Mouse (Mus musculus): ENCODE measurements around the gene Gm42878.
"Not testable (repeated sequence)": the region's sequence is repeated elsewhere in the genome, so short reads cannot be mapped to it uniquely, and the experiment has no call there.

Gm42878 gene

GRCm38 (mm10) chr5:121564468-121564895 is 19.2 kb upstream of the Gm42878 start:
- DNase-seq (ENCODE audit: low spot score) = peak; percentile 90

DNA sequence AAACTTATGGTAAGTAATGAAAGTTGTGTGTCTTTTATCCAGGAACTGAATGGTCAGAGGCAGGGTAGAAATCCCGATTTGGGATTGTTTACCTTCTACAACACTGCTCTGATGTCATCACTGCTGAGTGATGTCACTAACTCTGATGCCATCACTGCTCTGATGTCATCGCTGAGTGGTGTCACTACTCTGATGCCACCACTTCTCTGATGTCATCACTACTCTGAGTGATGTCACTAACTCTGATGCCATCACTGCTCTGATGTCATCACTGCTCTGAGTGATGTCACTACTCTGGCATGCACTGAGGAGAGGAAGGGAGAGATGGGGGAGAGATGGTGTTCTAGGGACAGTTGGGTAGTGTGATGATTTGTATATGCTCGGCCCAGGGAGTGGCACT is 17.2 kb upstream of the Gm42878 start:
- no peak for DNase-seq (ENCODE audit: low spot score)

DNA sequence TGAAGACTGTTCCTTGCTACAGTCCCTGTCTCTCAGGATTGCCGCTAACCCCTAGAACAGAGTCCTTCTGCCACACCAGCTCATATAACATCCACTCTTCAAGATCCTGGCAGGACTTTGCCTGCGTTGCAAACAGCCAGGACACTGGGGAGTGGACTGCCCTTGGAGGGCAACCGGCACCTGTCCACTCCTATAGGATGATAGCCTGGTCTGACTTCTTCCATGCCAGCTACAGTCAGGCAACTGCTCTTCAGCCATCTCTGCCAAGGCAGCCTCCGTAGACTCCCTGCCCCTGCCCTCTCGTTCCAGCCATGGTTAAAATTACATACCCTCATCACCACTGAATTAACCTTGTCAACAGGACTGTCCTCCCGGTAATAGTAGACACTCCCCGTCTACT is 3.9 kb upstream of the Gm42878 start:
- DNase-seq (ENCODE audit: low spot score) = no peak

- DNase-seq (ENCODE audit: low spot score) = no peak
Measured at GRCm38 (mm10) chr5:121547084-121547483, 1.8 kb upstream of the Gm42878 start.

DNA sequence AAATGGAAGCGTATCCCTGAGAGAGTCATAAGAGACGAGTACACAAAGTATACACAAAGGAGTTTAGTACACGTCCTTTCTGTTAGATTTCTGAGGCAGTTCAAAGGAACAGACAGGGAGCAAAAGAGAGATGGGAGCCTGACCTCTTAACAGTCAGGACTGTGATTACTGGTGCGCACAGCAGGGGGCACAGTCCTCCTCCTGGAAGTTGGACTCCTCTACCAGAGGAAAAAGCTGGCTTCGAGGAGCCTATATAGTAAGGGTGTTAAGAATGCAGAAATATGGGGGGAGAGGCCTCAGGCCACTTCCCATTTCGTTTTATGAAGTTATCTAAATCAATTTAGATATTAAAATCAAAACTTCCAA is 1.2 kb upstream of the Gm42878 start:
- peak; percentile 73 for DNase-seq (ENCODE audit: low spot score)

- peak; percentile 97 for DNase-seq (ENCODE audit: low spot score)
Measured at GRCm38 (mm10) chr5:121545793-121546529, 679 bp upstream of the Gm42878 start, which contains the start of gene Mapkapk5. TSS of gene Mapkapk5 (minus strand) at chr5:121545905.

GRCm38 (mm10) chr5:121543370-121543769 is 1.9 kb downstream of the Gm42878 start:
- no peak for DNase-seq (ENCODE audit: low spot score)

DNA sequence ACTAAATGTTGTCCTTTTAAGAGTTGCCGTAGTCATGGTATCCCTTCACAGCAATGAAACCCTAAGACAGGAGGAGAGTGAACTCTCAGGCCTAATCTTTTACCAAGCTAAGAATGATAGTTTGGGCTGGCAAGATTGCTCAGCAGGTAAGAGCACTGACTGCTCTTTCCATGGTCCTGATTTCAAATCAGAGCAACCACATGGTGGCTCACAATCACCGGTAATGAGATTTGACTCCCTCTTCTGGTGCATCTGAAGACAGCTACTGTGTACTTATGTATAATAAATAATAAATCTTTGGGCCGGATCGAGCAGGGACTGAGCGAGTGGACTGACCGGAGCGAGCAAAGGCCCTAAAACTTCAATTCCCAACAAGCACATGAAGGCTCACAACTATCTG is 4.0 kb downstream of the Gm42878 start:
- DNase-seq (ENCODE audit: low spot score) = no peak

DNA sequence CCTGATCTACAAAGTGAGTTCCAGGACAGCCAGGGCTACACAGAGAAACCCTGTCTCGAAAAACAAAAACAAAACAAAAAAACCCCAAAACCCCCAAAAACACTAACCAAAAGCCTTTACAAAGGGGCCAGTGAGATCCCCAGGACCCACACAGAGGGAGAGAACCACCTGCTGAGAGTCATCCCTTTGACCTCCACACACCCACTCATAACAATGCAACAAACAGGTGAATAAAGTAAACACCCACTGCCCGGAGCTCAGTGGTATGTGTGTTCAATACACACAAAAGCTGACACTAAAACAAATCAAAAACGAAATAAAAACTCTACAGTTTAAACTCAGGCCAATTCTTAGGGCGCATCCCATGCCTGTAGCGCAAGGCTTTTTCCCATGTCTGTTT is 5.2 kb downstream of the Gm42878 start:
- DNase-seq (ENCODE audit: low spot score) = no peak

- DNase-seq (ENCODE audit: low spot score) = no peak
Measured at GRCm38 (mm10) chr5:121537588-121537987, 7.7 kb downstream of the Gm42878 start.

DNA sequence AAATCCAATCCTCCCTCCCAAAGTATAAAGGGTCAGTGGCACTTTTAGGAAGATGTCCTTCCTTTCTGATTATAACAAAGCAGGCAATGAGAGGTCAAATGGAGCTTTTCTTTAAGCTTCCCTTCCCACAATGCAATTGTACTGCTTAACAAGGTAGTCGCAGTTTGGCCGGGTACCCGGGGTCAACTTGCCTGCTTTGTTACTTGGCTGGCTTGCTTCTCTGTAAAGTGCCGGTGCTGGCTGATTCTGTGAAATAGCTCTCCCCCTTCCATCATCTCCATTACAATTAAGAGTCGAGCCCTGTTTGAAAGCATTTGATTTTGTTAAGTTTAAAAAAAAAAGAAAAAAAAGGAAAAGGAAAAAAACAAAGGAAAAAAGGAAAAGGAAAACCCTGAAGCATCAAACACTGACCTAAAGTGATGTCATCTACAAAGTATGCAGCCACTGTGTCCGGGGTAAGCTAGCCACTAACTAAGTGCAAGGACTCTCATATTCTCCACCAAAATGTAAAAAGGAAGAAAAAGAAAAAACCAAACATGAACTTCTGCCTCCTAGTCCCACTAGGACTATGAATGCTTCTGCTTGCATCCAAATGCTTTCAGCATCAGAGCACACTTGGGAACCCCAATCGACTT is 8.2 kb downstream of the Gm42878 start:
- DNase-seq (ENCODE audit: low spot score) = no peak

GRCm38 (mm10) chr5:121535116-121535515 is 10.2 kb downstream of the Gm42878 start:
- no peak for DNase-seq (ENCODE audit: low spot score)

DNA sequence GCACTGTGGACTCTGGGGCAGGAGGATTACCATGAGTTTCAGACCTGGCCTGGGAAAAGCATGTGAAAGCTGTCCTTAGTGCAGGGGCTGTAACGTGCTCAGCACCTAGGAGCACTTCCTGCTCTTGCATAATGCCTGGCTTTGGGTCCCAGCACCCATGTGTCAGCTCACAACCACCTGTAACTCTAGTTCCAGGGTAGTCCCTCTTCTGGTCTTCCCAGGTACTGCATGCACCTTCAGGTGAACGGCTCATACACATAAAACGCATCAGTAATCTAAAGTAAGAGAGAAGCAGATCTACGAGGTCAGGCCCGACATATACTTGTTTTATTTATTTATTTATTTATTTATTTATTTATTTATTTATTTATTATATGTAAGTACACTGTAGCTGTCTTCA is 10.8 kb downstream of the Gm42878 start:
- DNase-seq (ENCODE audit: low spot score) = no peak

- peak; percentile 27 for DNase-seq (ENCODE audit: low spot score)
Measured at GRCm38 (mm10) chr5:121526961-121527360, 18.3 kb downstream of the Gm42878 start.

- DNase-seq (ENCODE audit: low spot score) = no peak
Measured at GRCm38 (mm10) chr5:121526526-121526925, 18.8 kb downstream of the Gm42878 start.

- DNase-seq (ENCODE audit: low spot score) = no peak
Measured at GRCm38 (mm10) chr5:121525774-121526450, 19.4 kb downstream of the Gm42878 start.

GRCm38 (mm10) chr5:121519758-121520157 is 25.5 kb downstream of the Gm42878 start:
- not testable (repeated sequence) for DNase-seq (ENCODE audit: low spot score)

GRCm38 (mm10) chr5:121518983-121519382 is 26.3 kb downstream of the Gm42878 start:
- DNase-seq (ENCODE audit: low spot score) = no peak

GRCm38 (mm10) chr5:121510009-121510408 is 35.3 kb downstream of the Gm42878 start:
- no peak for DNase-seq (ENCODE audit: low spot score)

GRCm38 (mm10) chr5:121506846-121507245 is 38.4 kb downstream of the Gm42878 start:
- DNase-seq (ENCODE audit: low spot score) = no peak

- DNase-seq (ENCODE audit: low spot score) = no peak
Measured at GRCm38 (mm10) chr5:121503231-121503630, 42.1 kb downstream of the Gm42878 start, which contains the start of gene Adam1b. TSS of gene Adam1b (minus strand) at chr5:121503435.

- DNase-seq (ENCODE audit: low spot score) = not testable (repeated sequence)
Measured at GRCm38 (mm10) chr5:121501424-121501996, 43.8 kb downstream of the Gm42878 start.

DNA sequence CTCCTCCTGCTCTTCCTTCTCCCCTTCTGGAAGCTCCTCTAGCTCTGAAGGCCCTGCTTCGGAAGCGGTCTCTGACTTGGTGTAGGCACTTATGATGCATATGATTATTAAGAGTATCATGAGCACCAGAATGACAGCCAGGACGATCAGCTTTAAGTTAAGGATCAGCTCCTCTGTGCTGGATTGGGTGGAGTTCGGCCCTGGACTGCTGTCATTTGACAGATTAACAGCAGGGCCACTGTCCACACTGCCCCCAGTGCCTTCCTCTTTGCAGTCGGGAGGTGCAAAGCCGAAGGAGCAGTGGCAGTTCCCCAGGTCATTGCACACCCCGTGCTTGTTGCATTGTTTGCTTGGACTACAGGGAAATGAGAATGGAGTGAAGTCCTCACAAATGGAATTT is 44.6 kb downstream of the Gm42878 start:
- no peak for DNase-seq (ENCODE audit: low spot score)

Measured in embryo, embryonic 10 days (tissue).